In the genomic region with DNA sequence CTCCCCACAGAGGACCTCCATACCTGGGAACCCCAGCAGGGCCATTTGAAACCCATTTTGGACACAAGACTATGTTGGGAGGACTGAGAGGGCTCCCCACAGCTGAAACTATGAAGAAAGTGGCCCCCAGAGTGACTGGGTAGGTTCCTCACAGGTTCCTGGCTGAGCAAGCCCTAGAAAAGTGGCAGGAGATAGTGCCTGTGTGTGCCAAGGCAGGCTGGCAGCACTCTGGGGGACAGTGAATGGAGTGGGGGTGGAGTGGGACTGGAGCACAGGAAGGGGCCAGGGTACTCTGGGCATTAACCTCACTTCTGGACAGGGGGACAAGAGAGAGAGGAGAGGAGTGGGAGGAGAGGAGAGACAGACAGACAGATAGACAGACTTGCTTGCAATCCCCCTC, we compare ENCODE assay signal across 18 mouse cellular contexts. TPM values are rescaled to one million over a fixed set of nuclear protein-coding genes. Genes with fewer than 3 reads are reported as not detected.
A peak's percentile ranks its signal among the peaks of the same experiment; 100 is the strongest.
DNase-seq lines count a peak whose midpoint lies in the region; ATAC-seq and TF ChIP-seq lines count a peak whose summit lies in the region.
"Had no signal": no experiment of that assay in that cellular context is flagged by ENCODE, and none has a peak within 500 bp of the region (broad histone marks: within the 10 kb centered on the region; RNA-seq: fewer than 3 reads in every experiment).

No protein-coding gene starts in this region.

- H3K9me3 ChIP-seq in hindbrain, postnatal 0 days (ENCODE audit: low read length) = no peaks in the 10 kb centered on the region
- no peaks in the 10 kb centered on the region for H3K9me3 ChIP-seq in hindbrain, embryonic 13.5 days
- H3K9me3 ChIP-seq: embryonic facial prominence, embryonic 13.5 days; embryonic facial prominence, embryonic 15.5 days; forebrain, embryonic 10.5 days; forebrain, embryonic 12.5 days; G1E had no signal

- no peak for TF ChIP-seq CTCF in hindbrain, postnatal 0 days (IDR thresholded peaks at IDR 0.05; ENCODE audit: low read depth)

- H3K4me1 ChIP-seq in hindbrain, postnatal 0 days (ENCODE audit: insufficient read depth, low read length) = no peaks in the 10 kb centered on the region; the same call in 1 of the 2 replicates
- H3K4me1 ChIP-seq in hindbrain, embryonic 13.5 days (replicated peaks) = peaks cover 13% of the 10 kb centered on the region; the same call in 1 of the 2 replicates
- H3K4me1 ChIP-seq: embryonic facial prominence, embryonic 13.5 days; embryonic facial prominence, embryonic 15.5 days; forebrain, embryonic 12.5 days had no signal

- no peaks in the 10 kb centered on the region for H3K27me3 ChIP-seq in hindbrain, postnatal 0 days (ENCODE audit: insufficient read depth, low read length)
- H3K27me3 ChIP-seq in hindbrain, embryonic 13.5 days = no peaks in the 10 kb centered on the region
- H3K27me3 ChIP-seq: embryonic facial prominence, embryonic 13.5 days; embryonic facial prominence, embryonic 15.5 days; forebrain, embryonic 12.5 days had no signal

- H3K27ac ChIP-seq in hindbrain, postnatal 0 days = peak overlapping the region; percentile 63
- H3K27ac ChIP-seq in hindbrain, embryonic 13.5 days = no peak overlapping the region
- H3K27ac ChIP-seq: embryonic facial prominence, embryonic 13.5 days; embryonic facial prominence, embryonic 15.5 days; forebrain, embryonic 12.5 days had no signal

- H3K36me3 ChIP-seq in hindbrain, postnatal 0 days (ENCODE audit: insufficient read depth, low read length) = no peaks in the 10 kb centered on the region
- peaks cover 26% of the 10 kb centered on the region for H3K36me3 ChIP-seq in hindbrain, embryonic 13.5 days

- DNase-seq in adrenal gland, postnatal 14 days = peak; percentile 8
- no peak for DNase-seq in adrenal gland, adult 2 months
- DNase-seq in cerebellum, adult 9-11 months = peak; percentile 62
- DNase-seq in cerebellum, postnatal 25 days = peak; percentile 43 to 46
- DNase-seq in cerebellum, postnatal 14 days = no peak
- no peak for DNase-seq in hindbrain, postnatal 0 days (ENCODE audit: low spot score)
- DNase-seq: adrenal gland, adult 8-10 months; adrenal gland, postnatal 25 days; B cell, adult 2 months; embryo, embryonic 11 days had no signal

- no peak overlapping the region for H3K4me3 ChIP-seq in hindbrain, postnatal 0 days (ENCODE audit: low read length)
- H3K4me3 ChIP-seq in hindbrain, embryonic 13.5 days = no peak overlapping the region
- H3K4me3 ChIP-seq: embryonic facial prominence, embryonic 13.5 days; embryonic facial prominence, embryonic 15.5 days; erythroblast, embryonic 14.5 days; forebrain, embryonic 10.5 days; forebrain, embryonic 12.5 days had no signal

- ATAC-seq in cerebellum, adult (ENCODE audit: insufficient number of reproducible peaks, low FRiP score, low TSS enrichment) = no peak
- no peak for ATAC-seq in hindbrain, postnatal 0 days
- ATAC-seq in hindbrain, embryonic 13.5 days (ENCODE audit: low FRiP score) = no peak

- H3K9ac ChIP-seq in hindbrain, postnatal 0 days (replicated peaks; ENCODE audit: low read length) = no peak overlapping the region
- H3K9ac ChIP-seq in hindbrain, embryonic 13.5 days = no peak overlapping the region
- H3K9ac ChIP-seq: embryonic facial prominence, embryonic 13.5 days; embryonic facial prominence, embryonic 15.5 days; forebrain, embryonic 12.5 days had no signal

- no peak overlapping the region for H3K4me2 ChIP-seq in hindbrain, postnatal 0 days (ENCODE audit: low read depth, low read length)
- H3K4me2 ChIP-seq in hindbrain, embryonic 13.5 days = no peak overlapping the region
- H3K4me2 ChIP-seq: embryonic facial prominence, embryonic 13.5 days; embryonic facial prominence, embryonic 15.5 days; forebrain, embryonic 12.5 days had no signal

RNA-seq across cellular contexts. Expression of gene Pofut2, which starts 14.8 kb away (rescaled TPM):
- 72.6 and 78.3 TPM in 2 replicates for total RNA-seq in adrenal gland, postnatal 14 days (2021)
- 10 to 100 TPM; 73.0 to 87.9 TPM for total RNA-seq in adrenal gland, adult 2 months (2021)
- 107 and 117 TPM in 2 replicates for polyA plus RNA-seq in adrenal gland, adult 2 months (2012; rRNA removed)
- total RNA-seq in hindbrain, postnatal 0 days (2014; rRNA removed) = 48.2 and 52.4 TPM in 2 replicates
- polyA plus RNA-seq in hindbrain, postnatal 0 days (2015; fragmentation: Nextera tagmentation; extraction: Ambion mirVana) = 47.0 and 47.7 TPM in 2 replicates
- polyA plus RNA-seq in hindbrain, embryonic 13.5 days (2015; fragmentation: Nextera tagmentation; extraction: Ambion mirVana) = 57.3 and 63.4 TPM in 2 replicates

Comparison
In these comparisons a context has a peak if more than half of its experiments do, and no peak if none do; other contexts are left out.
1. DNase-seq: peak in adrenal gland, postnatal 14 days (single experiment), cerebellum, adult 9-11 months (single experiment) and cerebellum, postnatal 25 days (2 of 2); none in adrenal gland, adult 2 months (single experiment), cerebellum, postnatal 14 days (0 of 2) and hindbrain, postnatal 0 days (single experiment).